Mouse (Mus musculus) stomach, postnatal 0 days (tissue): Measurements from ENCODE around the gene Asb14.

Experiments
- CTCF ChIP-seq: IDR thresholded peaks from 2 replicates; pipeline ENCODE4 v1.5.1; 2016; ENCODE audit warnings: antibody characterized with exemption, low read depth, mild to moderate bottlenecking, moderate library complexity
- EP300 ChIP-seq: optimal IDR thresholded peaks from 2 replicates; pipeline ENCODE3; 2016; ENCODE audit warnings: antibody characterized with exemption

- TF ChIP-seq CTCF (no peak), EP300 (no peak)
Measured at GRCm38 (mm10) chr14:26868299-26868698, 26.1 kb upstream of the Asb14 start.
